10 mouse cellular contexts compared by ENCODE assay signal in genomic region chr11:8781308-8782140, GRCm38 (mm10).
DNase-seq lines count a peak whose midpoint lies in the region; ATAC-seq and TF ChIP-seq lines count a peak whose summit lies in the region.
"Had no signal": no experiment of that assay in that cellular context is flagged by ENCODE, and none has a peak within 500 bp of the region (broad histone marks: within the 10 kb centered on the region; RNA-seq: fewer than 3 reads in every experiment).

No protein-coding gene starts in this region.

- peak; percentile 53 for ATAC-seq in heart, embryonic 16.5 days (replicated peaks; ENCODE audit: extremely low read depth, insufficient read depth, low FRiP score)
- ATAC-seq in kidney, postnatal 0 days (replicated peaks; ENCODE audit: low FRiP score, low read depth) = peak; percentile 62
- ATAC-seq in stomach, embryonic 15.5 days (ENCODE audit: insufficient read depth, low FRiP score, low read depth) = peak; percentile 71
- ATAC-seq: liver, postnatal 0 days had no signal

- no peak overlapping the region for H3K9ac ChIP-seq in heart, embryonic 16.5 days (ENCODE audit: low read length)
- no peak overlapping the region for H3K9ac ChIP-seq in kidney, postnatal 0 days (ENCODE audit: low read depth, low read length)
- H3K9ac ChIP-seq in stomach, embryonic 15.5 days = no peak overlapping the region
- H3K9ac ChIP-seq: liver, postnatal 0 days had no signal

- no peaks in the 10 kb centered on the region for H3K36me3 ChIP-seq in spleen, adult 2 months (ENCODE audit: control insufficient read depth, insufficient read depth, low read length)
- no peaks in the 10 kb centered on the region for H3K36me3 ChIP-seq in heart, embryonic 16.5 days (ENCODE audit: control insufficient read depth, insufficient read depth)
- no peaks in the 10 kb centered on the region for H3K36me3 ChIP-seq in kidney, postnatal 0 days (ENCODE audit: insufficient read depth, low read length)
- no peaks in the 10 kb centered on the region for H3K36me3 ChIP-seq in stomach, embryonic 15.5 days

- peak overlapping the region; percentile 60; the same call in 1 of the 2 replicates for H3K27ac ChIP-seq in spleen, adult 2 months (ENCODE audit: insufficient read depth, low read length)
- peak overlapping the region; percentile 55 for H3K27ac ChIP-seq in heart, embryonic 16.5 days (ENCODE audit: low read length)
- H3K27ac ChIP-seq in kidney, postnatal 0 days = peak overlapping the region; percentile 48; the same call in 1 of the 2 replicates
- peak overlapping the region; percentile 51 for H3K27ac ChIP-seq in stomach, embryonic 15.5 days

- H3K9me3 ChIP-seq in heart, embryonic 16.5 days (replicated peaks; ENCODE audit: control insufficient read depth, low read length) = peaks cover 3% of the 10 kb centered on the region; the same call in 1 of the 2 replicates
- no peaks in the 10 kb centered on the region for H3K9me3 ChIP-seq in kidney, postnatal 0 days (replicated peaks; ENCODE audit: low read length)
- H3K9me3 ChIP-seq in stomach, embryonic 15.5 days = no peaks in the 10 kb centered on the region

- TF ChIP-seq CTCF in spleen, adult 2 months (IDR thresholded peaks at IDR 0.05; ENCODE audit: extremely low read depth, insufficient read depth, insufficient read length, insufficient replicate concordance) = no peak
- 0 out of 2 replicates have a peak, but pooled peaks have one; percentile 5 for TF ChIP-seq CTCF in kidney, postnatal 0 days (IDR thresholded peaks at IDR 0.05; ENCODE audit: low read depth)

- H3K27me3 ChIP-seq in spleen, adult 2 months (ENCODE audit: control insufficient read depth, insufficient read depth, low read length) = no peaks in the 10 kb centered on the region
- no peaks in the 10 kb centered on the region for H3K27me3 ChIP-seq in heart, embryonic 16.5 days (ENCODE audit: control insufficient read depth, insufficient read depth, low read length)
- no peaks in the 10 kb centered on the region for H3K27me3 ChIP-seq in kidney, postnatal 0 days (ENCODE audit: insufficient read depth, low read length)
- no peaks in the 10 kb centered on the region for H3K27me3 ChIP-seq in stomach, embryonic 15.5 days (replicated peaks)

- no peak for DNase-seq in spleen, adult 2 months (ENCODE audit: low read depth in 1 of 2, low spot score in 2 of 2)
- no peak for DNase-seq in spleen, adult 12 weeks (ENCODE audit: low spot score)
- DNase-seq in kidney, postnatal 0 days (ENCODE audit: low spot score) = peak; percentile 91
- DNase-seq in right cerebral cortex, postnatal 10 days (ENCODE audit: low spot score in 2 of 2) = no peak
- no peak for DNase-seq in lung, postnatal 10 days
- DNase-seq in thymus, postnatal 25 days = no peak
- DNase-seq: liver, postnatal 0 days; thymus, adult 2 months had no signal

- no peak overlapping the region for H3K4me2 ChIP-seq in heart, embryonic 16.5 days (ENCODE audit: low read depth, low read length)
- H3K4me2 ChIP-seq in kidney, postnatal 0 days (ENCODE audit: low read length) = no peak overlapping the region
- H3K4me2 ChIP-seq in stomach, embryonic 15.5 days = no peak overlapping the region

- WGBS in spleen, adult 2 months = 77% methylated on average over 10 of the region's 10 CpGs
- 40% methylated on average over 10 of the region's 10 CpGs for WGBS in heart, embryonic 16.5 days
- 36% methylated on average over 10 of the region's 10 CpGs for WGBS in kidney, postnatal 0 days
- WGBS in stomach, embryonic 15.5 days = 40% methylated on average over 10 of the region's 10 CpGs

- no peak for TF ChIP-seq POLR2A in spleen, adult 2 months (IDR thresholded peaks at IDR 0.05; ENCODE audit: low read depth, low read length)

- H3K4me1 ChIP-seq in spleen, adult 2 months (ENCODE audit: control insufficient read depth, insufficient read depth, insufficient read length) = no peaks in the 10 kb centered on the region
- H3K4me1 ChIP-seq in heart, embryonic 16.5 days (ENCODE audit: control insufficient read depth, insufficient read depth, low read length) = peaks cover 22% of the 10 kb centered on the region
- peaks cover 10% of the 10 kb centered on the region for H3K4me1 ChIP-seq in kidney, postnatal 0 days (replicated peaks; ENCODE audit: insufficient read depth, low read length)
- peaks cover 9% of the 10 kb centered on the region; the same call in 1 of the 2 replicates for H3K4me1 ChIP-seq in stomach, embryonic 15.5 days

- H3K4me3 ChIP-seq in spleen, adult 2 months (ENCODE audit: extremely low read depth, insufficient read depth, insufficient read length) = no peak overlapping the region
- H3K4me3 ChIP-seq in heart, embryonic 16.5 days (ENCODE audit: low read length) = no peak overlapping the region
- no peak overlapping the region for H3K4me3 ChIP-seq in kidney, postnatal 0 days (replicated peaks; ENCODE audit: low read depth, low read length)
- no peak overlapping the region for H3K4me3 ChIP-seq in stomach, embryonic 15.5 days (replicated peaks)
